Mouse (Mus musculus): Measurements from ENCODE around the gene Add3.

- peak; percentile 94 for TF ChIP-seq CTCF (IDR thresholded peaks at IDR 0.05; ENCODE audit: low read depth)
- no peak for TF ChIP-seq EP300 (optimal IDR thresholded peaks at IDR 0.05)
Measured at GRCm38 (mm10) chr19:53248023-53248494, 107.8 kb downstream of the Add3 start.
